Mouse (Mus musculus) liver, postnatal 0 days (tissue): Measurements from ENCODE around the gene Smim27.

Source experiments
- CTCF ChIP-seq: sonication (generic); IDR thresholded peaks from 2 replicates; pipeline ENCODE4 v1.5.1; 2016; ENCODE audit warnings: antibody characterized with exemption, low read depth
- EP300 ChIP-seq: IDR thresholded peaks from 2 replicates; pipeline ENCODE4 v1.6.1; 2016; ENCODE audit warnings: antibody characterized with exemption, low read depth, mild to moderate bottlenecking

DNA sequence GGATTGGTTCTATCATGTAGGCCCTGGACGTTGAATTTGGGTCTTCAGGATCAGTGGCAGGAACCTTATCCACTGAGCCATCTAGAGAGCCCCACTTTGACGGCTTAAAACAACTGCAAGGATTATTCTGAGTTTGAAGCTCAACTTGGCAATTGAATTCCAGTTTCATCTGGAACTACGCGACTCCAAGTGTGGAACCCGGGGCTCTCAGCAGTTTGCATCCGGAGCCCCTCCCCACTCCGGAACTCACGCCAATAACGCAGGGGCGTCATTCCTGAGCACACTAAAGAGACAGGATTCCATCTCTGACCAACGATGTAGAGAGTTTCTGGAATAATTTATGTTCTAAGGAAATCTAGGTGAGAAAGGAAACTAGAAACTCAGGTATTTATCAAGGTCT, 42.2 kb upstream of the Smim27 start:
- no peak for TF ChIP-seq CTCF
- TF ChIP-seq EP300, result no peak
